Mouse (Mus musculus) CD4-positive, CD25-positive, alpha-beta regulatory T cell, adult 4 months (primary cell): ENCODE measurements around the gene Gm20388. TPM values are rescaled to one million over a fixed set of nuclear protein-coding genes. Genes with fewer than 3 reads are reported as not detected.

ENCODE experiments used
- ATAC-seq: one replicate; pipeline ENCODE4 v1.8.0; 2017
- polyA plus RNA-seq, 2 experiments: library from polyadenylated mRNA; unstranded; fragments of 100-300 nt; shearing (Covaris generic); gene quantifications; one replicate each; pipeline ENCODE4 v1.2.1; 2017

Gm20388 gene
- polyA plus RNA-seq, 2 experiments from 2014 or later, result 10.7 to 12.8 TPM

DNA sequence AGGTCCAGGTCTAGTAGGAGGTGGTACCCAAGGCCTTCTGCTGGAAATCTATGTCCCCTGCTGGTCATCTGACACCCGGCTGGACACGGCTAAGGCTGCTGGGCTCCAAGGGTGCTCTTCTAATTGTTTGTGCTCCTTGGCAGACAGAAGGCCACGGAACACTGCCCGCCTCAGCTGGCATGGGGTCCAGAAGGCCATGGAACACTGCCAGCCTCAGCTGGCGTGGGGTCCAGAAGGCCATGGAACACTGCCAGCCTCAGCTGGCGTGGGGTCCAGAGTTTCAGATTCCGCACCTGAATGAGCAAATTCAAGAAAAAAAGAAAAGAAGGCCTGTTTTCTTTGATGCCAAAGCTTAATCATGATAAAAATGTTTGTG lies 2070.9 kb downstream of the Gm20388 start:
- no peak for ATAC-seq

DNA sequence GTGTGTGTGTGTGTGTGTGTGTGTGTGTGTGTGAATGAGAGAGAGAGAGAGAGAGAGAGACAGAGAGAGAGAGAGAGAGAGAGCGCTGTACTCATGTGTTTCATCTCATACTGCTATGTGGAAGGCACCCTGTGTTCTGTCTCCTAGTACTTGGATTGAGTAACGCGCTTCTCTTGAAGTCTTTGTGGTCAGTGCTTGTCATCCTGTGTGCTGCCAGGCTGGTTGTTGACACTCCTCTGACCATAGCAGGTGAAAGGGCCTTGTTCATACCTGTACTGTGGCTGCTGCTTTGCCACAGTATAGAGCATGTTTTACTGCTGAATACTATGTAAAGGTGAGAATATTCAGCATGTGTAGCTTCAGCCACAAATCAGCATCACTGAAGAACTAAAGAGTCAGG lies 2075.0 kb downstream of the Gm20388 start:
- ATAC-seq, result no peak

DNA sequence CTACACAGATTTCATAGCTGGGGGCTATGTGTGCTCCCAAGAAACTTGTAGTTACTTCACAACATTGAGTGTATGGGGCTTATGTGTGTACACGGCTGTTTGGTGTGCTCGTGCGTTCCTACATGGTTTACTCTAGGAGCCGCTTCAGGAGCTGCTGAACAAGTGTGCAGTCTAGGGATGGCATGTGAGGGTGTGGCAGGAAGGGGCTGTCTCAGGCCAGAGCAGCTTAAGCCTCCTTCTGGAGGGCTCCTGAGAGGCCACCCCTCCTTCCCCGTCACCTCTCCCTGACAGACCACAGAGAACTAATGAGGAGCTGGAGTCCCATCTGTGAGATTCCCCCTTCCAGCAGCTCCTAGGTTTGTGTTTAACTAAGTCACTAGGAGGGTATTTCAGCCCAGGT lies 2077.3 kb downstream of the Gm20388 start:
- no peak for ATAC-seq

DNA sequence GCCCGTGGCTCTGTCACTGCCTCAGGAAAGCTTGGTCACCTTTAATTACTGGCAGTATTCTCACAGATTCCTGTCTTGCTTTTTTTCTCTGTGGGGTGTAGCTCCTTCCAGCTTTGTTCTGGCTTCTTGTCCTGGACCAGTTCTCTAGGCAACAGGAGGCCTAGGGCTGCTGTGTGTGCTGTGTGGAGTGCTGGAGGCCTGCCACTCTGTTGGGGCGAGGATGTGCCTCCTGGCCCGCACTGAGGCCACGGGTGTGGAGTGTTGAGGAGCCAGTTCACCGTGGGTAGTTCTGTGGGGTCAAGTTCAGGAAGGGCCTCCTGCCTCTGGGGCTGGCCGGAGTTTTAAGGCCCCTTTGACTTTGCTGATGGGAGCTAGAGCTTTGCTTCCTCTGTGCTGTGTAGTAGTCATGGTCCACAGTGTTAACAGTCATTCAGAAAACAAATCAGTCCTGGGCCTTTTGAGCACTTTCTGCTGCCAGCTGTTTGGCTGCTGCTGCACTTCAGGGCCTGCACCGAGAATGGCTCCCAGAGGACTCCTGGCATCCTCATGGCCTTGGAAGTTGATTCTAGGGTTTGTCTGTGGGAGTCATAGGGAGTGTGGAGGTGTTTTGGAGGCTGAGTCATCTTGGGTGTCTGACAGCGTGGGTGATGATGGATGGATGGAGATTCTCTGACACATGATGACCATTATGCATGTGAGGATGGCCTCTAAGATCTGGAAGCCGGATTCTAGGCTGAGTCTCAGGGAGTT lies 2080.0 kb downstream of the Gm20388 start:
- no peak for ATAC-seq

DNA sequence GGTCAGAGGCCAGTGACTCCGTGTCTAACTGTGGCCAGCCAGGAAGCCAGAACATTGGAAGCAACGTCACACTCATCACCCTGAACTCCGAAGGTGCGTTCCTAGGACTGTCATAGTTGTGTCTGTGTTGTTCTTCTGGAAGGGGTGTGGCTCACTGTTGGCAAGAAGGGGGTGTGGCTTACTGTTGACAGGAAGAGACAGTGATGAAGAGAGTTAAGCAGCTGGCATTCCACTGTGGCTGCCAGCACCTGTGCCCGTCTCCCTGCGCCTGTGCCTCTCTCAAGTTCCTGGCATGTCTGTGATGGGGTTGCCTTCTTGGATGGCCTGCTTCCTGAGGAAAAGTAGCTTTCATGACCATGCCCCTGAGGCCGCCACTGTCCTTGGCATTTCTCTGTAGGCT lies 2081.0 kb downstream of the Gm20388 start:
- ATAC-seq, result no peak

DNA sequence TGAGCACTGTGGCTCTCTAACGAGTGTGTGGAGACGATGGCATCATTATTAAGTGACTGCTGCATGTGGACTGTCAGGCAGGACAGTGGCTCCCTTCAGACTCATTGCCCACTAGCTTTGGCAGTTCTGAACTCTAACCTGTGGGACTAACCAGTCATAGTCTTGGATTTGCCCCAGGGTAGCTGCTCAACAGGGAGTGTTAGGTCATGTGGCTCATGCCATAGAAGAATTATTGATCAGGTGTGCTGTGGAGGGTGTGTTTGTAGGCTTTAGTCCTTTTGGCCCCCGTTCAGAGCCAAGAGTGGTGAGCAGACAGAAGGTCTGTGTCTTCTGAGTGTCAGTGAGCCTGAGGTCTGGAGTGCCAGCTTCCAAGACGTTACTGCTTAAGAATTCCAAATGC lies 2082.3 kb downstream of the Gm20388 start:
- no peak for ATAC-seq

DNA sequence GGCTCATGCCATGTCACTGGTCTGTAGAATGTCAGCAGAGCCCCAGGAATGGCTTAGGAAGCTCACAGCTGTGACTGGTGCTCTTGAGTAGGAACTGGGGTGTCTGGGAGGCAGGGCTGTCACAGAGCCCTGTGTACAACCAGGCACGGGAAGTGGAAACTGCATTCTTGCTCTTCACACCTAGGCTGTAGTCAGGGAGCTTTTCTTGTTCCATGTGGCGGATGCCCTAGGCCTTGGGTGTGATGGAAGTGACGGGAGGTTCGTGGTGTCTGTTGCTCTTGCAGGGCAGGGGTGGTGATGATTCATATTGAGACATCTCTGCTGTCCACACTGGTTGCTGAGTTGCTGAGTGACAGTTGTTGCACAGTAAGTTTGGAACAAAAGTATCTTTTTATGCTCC lies 2084.5 kb downstream of the Gm20388 start:
- ATAC-seq, result no peak

DNA sequence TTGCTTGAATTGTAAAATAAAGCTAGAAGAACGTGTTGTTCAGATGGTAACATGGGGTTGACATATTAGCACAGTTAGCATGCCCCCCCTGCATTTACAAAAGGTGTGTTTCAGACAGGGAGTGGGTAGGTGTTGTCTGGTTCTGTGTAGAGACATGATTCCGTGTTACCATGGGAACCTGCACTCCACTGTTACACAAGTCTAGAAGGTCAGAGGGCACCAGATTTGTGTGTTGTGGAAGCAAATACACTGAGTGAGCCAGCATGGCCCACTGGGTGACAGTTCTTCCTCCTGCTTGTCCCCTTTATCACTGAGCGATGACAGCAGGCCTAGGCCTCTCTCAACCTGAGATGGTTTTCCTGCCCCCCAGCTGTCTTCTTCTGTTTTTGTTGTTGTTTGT lies 2085.3 kb downstream of the Gm20388 start:
- no peak for ATAC-seq

DNA sequence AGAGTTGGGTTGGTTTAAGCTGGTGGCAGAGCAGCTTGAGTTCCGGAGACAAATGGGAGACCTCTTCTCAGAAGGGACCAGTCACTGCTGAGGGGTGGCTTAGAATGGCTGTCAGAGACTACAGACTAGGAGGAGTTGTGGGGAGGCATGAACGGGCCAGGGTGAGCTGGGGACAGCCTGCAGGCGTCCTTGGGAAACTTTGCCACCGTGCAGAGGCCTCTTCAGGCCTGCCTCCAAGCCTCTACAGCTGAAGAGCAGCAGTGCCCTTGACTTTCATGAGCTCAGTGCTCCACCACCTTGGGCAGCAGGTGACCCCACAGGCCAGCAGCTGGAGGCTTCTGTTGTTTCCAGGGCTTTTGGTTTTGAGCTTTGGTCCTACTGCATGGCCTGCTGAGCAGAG lies 2088.0 kb downstream of the Gm20388 start:
- ATAC-seq, result no peak

DNA sequence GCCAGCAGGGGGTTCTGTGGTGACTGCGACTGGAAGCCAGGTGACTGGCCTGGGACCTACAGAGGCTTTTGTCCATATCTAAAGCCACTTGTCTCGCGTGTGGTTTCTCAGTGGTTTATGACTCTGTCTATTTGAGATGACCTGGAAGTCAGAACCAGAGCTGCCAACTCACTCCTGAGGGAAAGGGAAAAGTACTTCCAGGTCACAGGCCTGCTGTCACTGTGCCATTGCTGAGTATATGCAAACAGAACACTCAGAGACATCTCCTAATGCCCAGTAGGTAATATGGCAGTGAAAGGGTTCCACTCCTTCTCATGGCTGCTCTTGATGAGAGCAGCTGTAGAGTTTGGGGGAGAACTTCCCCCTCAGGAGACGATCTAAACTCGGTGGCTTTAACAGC lies 2088.6 kb downstream of the Gm20388 start:
- ATAC-seq, result no peak

DNA sequence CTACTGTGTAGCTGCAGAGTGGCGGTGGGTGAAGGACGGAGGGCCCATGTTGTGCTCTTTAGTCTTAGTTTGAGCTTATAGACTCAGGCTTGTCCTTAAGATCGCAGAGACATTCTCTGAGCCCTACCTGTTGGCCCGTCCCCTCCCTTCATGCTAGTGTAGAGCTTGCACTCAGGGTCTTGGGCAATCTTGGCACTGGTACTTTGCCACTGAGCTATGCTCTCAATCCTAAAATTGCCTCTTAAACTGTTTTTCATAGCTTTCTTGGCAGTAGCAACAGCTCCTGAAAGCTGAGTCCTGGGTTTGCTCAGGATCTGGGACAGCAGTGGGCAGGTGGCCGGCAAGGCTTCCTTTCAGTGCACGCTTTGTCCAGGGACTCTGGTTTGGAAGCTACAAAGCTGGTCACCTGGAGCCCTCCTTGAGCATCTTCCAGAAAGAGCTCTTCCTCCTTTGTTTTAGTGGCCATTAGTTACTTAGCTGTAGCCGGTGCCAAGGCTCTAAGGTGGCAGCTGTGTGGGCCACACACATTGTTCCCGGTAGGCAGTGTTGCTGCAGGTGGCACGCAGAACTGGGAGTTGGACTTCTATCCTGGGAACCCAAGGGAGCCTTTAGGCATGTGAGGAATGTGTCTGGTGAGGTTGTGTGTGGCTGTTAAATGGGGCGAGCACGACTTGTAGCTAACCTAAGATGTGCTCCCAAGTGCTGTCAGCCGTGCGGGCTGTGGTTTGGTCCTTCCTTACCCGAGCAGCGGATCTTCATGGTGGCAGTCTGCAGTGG lies 2090.9 kb downstream of the Gm20388 start:
- no peak for ATAC-seq

DNA sequence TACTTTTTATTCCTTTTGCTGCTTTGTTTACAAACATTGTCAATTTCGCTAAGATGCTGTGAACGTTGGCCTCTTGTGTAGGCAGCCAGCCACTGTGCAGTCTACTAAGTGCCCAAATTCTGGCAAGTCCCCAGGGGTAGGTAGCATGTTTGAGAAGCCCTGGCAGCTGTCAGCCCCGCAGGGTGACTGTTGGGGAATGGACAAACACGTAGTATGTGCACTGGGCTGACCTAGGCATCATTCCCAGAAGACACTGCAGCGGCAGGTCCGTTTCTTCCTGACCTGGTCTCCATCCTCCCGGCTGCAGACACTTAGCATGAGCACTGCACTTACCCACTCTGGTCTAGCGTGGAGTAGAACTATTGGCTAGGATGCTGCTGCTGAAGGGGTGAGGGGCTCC lies 2093.0 kb downstream of the Gm20388 start:
- ATAC-seq, result no peak

DNA sequence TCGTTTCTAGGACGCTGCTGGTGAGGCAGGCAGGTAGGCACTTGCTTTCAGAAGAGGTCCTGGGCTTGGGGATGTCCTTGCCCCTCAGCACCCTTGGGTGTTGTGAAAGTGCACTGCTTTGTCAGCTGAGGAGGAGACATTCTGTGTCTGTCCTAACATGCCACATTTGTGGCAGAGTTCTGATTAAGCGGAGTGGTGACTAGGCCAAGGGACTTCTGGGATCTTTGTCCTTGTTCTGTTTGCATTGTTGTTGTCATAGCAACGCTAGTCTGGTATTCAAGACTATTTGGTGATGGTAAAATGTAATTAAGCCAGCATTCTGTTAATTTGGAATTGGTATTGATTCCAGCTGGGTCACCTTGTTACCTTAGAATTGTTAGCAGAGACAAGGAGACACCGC lies 2093.5 kb downstream of the Gm20388 start:
- ATAC-seq, result no peak

DNA sequence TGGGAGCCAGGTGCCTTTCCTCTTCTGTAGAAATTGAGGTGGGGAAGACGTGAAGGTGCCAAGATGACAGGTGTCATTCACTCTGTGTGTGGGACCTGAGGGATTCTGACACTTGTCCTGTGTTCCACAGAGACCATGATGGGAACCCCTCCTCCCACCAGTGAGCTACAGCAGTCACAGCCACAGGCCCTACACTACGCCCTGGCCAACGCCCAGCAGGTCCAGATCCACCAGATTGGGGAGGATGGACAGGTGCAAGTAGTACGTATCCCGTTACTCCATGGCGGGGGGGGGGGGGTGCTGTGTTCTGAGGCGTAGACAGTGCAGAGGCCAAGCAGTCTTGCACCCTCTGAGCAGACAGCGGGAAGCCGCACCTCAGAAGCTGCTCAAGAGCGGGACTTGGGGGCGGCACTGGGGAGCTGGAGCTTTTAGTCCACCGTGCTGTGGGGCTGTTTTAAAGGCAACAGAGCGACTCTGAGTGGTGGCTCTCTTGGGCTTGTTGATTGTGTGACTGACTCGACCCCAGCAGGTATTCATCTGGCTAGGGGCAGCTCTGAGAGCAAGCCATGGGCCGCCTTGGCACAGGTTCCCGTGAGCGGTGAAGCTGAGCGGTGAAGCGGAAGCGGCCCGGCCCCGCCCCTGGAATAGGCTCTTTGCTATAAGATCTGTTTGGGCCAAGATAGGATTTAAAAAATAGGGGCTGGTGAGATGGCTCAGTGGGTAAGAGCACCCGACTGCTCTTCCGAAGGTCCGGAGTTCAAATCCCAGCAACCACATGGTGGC lies 2095.0 kb downstream of the Gm20388 start:
- ATAC-seq, result no peak

DNA sequence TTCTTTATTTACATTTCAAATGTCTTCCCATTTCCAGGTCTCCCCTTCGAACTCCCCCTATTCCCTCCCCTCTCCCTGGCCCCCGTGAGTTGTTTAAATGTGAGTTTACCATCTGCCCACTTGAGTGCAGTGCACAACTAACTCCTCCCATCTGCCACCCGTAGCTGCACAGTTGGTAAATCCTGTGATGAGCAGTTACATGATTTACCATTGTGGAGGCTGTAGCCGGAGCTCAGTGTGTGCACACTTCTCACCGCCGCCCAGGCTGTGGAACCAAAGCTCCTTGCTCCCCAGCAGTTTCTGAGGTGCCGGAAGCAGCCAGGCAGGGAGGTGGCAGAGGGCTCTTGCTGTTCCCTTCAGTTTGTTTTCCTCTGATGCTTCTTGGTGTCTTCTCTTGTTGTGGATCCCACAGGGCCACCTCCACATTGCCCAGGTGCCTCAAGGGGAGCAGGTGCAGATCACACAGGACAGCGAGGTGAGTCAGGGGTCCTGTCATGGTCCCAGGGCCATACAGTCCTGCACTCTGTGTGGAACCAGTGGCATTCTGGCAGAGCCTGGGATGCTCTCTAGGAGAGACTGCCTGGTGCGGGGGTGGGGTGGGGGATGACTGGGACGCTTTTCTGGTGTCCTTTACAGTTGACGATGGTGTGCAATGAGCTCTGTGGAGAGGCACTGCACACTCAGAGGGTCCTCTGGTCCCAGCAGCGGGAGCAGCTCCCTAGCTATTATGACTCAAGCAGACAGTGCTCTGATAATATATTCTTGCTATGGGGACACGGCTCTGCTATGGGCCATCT lies 2096.2 kb downstream of the Gm20388 start:
- ATAC-seq, result no peak

DNA sequence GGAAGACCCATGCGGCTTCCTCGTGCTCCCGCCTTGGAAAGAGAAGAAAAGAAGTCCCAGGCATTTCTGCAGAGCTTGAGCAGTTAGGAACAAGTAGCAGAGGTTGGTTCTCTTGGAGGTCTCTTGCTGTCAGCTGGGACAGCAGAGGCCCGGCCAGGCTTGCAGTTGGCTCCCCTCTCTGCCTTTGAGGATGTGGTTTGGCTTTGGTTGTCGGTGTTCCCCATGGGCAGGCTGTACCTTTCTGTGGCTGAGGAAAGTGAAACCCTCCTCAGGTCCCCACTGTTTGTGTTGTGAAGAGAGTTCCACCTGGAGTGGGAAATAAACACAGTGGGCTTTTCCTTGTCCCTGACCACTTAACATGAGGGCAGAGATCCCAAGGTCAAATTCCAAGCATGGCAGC lies 2097.8 kb downstream of the Gm20388 start:
- ATAC-seq, result no peak

DNA sequence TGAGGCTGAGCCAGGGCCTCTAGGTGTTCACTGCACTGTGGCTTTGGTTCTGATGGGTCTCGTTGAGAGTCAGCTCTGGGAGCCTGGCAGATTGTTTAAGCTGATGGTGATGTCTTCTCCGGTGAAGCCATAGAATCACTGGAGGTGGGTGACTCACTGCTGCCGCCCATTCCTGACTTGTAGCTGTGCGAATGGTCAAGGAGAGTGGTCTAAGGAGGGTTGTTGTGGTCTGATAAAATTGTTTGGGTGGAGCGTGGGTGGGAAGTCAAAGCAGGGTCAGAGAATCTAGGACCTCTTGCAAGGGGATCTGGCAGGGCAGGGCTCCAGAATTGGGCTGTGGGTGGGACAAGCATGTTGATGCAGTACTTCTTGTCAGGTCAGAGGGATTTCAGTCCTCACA lies 2100.0 kb downstream of the Gm20388 start:
- no peak for ATAC-seq

DNA sequence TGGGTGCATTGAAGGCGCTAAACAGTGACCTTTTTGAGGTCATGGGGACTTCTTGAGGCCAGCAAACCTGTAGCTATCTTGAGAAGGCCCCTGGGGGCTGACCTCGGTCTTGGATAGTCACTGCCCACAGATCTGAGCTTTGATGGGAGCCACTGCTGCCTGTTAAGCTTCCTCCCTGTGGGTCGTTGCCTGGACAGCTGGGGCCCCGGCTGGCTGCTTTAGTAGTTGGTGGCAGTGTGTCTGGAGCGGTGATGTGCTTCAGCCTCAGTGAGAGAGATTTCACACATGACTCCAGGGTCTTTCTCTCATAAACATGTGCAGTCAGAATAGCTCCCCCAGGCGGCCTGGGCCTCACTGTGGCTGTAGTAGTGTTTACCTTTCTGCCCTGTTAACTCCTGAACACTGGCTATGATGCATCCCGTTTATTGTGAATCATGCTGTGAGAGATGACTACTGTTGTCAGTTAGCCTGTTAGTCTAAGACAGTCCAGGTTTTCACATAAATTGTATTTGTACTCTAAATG lies 2100.5 kb downstream of the Gm20388 start:
- no peak for ATAC-seq

DNA sequence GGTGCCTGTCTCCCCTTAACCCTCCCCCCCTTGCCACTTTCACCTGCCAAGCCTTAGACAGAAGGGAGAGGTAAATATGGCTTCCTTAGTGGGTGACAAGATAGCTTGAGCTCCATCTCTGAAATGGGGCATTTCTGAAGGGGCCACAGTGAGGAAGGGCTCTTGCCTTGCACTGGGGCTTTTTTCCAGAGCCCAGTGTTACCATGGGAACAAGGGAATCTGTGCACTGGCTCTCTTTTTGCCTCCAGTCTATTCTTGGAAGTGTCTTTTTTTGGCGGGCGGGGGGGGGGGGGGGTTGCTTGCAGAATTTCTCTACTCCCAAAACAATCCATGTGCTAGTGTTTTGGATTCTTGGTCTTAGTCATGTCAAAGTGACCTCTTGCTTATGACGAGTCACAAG lies 2104.0 kb downstream of the Gm20388 start:
- ATAC-seq, result no peak

DNA sequence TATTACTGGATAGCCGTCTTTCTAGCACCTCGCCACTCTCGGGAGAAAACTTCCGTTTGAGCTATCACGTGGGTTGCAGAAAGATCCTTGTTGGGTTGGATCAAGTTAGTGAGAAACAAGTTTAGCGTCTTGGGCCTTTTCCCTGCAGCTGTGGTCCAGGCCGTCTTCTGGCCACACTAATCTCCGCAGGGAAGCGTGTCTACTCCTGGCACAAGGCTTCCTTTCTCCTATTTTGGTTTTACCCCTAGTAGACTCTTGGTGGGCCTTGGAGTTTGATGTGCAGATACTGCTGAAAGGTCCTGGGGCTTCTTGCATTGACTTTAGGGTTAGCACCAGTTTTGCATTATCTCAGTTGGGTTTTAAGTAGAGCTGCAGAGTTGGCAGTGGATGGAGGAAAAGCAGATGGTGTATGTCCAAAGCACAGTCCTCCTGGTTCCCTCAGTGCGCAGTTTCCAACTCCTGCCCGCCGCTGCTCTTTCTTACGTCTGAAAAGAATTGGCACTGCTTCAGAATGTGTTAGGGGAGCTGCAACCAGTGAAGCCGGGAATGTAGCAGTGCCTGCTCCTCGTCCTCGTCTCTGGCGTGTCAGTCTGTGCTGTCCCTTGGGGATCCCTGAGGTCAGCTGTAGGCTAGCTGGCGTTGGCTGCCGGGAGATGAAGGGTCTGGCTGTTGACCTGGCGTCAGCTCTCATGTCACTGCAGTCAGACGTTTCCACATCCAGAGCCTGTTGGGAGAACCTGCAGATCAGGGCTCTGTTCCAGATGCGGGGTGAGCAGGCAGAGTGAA lies 2107.6 kb downstream of the Gm20388 start:
- ATAC-seq, result no peak

DNA sequence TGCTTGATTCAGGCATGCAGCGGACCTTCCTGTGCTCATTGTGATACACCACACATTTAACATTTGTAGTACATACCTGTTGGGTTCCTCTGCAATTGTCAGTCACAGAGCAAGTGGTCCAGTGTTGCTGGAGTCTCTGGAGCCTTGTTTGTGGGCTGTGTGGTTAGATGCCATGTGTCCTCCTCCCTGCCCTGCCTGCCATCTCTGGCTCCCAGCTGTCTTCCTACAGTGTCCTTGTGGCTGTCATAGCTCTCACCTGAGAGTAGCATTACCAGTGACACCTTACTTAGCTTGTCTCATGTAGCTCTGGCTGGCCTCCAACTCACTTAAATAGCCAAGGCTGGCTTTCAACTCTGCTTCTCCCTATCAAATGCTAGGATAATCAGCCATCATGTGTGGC lies 2108.5 kb downstream of the Gm20388 start:
- no peak for ATAC-seq
